Mouse (Mus musculus) kidney, embryonic 15.5 days (tissue): ENCODE data around the gene Tas2r143. TPM values are rescaled to one million over a fixed set of nuclear protein-coding genes. Genes with fewer than 3 reads are reported as not detected.

ENCODE experiments used
- ATAC-seq: fragments of 200-750 bp; cut with Nextera tagmentation; replicated peaks from 2 replicates; pipeline ENCODE4 v1.8.0; 2017; ENCODE audit warnings: moderate TSS enrichment; ENCODE audit not compliant: low FRiP score
- H3K27ac ChIP-seq: fragments of 300-500 bp; sonication (generic); 2 replicates; pipeline ENCODE4 v1.5.1; 2015; ENCODE audit warnings: mild to moderate bottlenecking, inconsistent platforms
- H3K27me3 ChIP-seq: fragments of 300-500 bp; sonication (generic); 2 replicates; pipeline ENCODE4 v1.6.1; 2015; ENCODE audit warnings: inconsistent platforms
- H3K36me3 ChIP-seq: fragments of 300-500 bp; sonication (generic); 2 replicates; pipeline ENCODE4 v1.6.1; 2015; ENCODE audit warnings: inconsistent platforms
- H3K4me1 ChIP-seq: fragments of 300-500 bp; sonication (generic); 2 replicates; pipeline ENCODE4 v1.6.1; 2015; ENCODE audit warnings: inconsistent platforms
- H3K4me2 ChIP-seq: fragments of 300-500 bp; sonication (generic); 2 replicates; pipeline ENCODE4 v1.6.1; 2015; ENCODE audit warnings: moderate library complexity, mild to moderate bottlenecking, inconsistent platforms
- H3K4me3 ChIP-seq: fragments of 300-500 bp; sonication (generic); replicated peaks from 2 replicates; pipeline ENCODE4 v1.5.1; 2015; ENCODE audit warnings: mild to moderate bottlenecking, inconsistent platforms
- H3K9ac ChIP-seq: fragments of 300-500 bp; sonication (generic); 2 replicates; pipeline ENCODE4 v1.6.1; 2015; ENCODE audit warnings: mild to moderate bottlenecking, inconsistent platforms
- H3K9me3 ChIP-seq: fragments of 300-500 bp; sonication (generic); replicated peaks from 2 replicates; pipeline ENCODE4 v1.6.1; 2016; ENCODE audit warnings: inconsistent platforms
- WGBS: fragments of 180-500 bp; shearing (Covaris S2); methylation state at CpG from one replicate; pipeline ENCODE4 v1.1.7; 2015; ENCODE audit warnings: mixed read lengths; 5-methylcytosine and 5-hydroxymethylcytosine counted together
- polyA plus RNA-seq: library from polyadenylated mRNA; unstranded; fragments of >200 nt; fragmentation: Nextera tagmentation; extraction: Ambion mirVana; gene quantifications from 2 replicates; pipeline ENCODE4 v1.2.1, GENCODE M21; 2015

Gene Tas2r143
- polyA plus RNA-seq, 1 experiment from 2014 or later: not detected

DNA sequence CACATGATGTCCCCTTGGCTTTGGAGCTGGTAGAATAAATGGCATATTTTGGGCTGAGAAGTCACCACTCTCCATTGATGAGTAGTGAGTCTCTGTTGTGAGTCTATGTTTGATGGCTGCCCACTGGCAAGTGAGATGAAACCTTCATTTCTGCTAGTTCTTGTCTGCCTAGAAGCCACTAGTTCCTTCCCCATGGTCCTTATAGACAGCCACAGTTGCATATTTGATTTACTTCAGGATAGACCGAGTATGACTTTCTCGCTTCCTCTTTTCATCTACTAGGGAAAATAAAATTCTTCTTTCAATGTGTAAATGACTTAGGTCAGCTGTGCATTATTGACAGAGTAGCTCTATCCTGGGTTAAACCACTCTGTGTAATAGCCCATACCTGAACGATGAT is 24.4 kb downstream of the Tas2r143 start:
- 87% methylated on average over 3 of the region's 3 CpGs for WGBS
- Histone ChIP-seq H3K9ac (no peak overlapping the region), H3K36me3 (no peaks in the 10 kb centered on the region), H3K4me1 (no peaks in the 10 kb centered on the region), H3K4me3 (no peak overlapping the region), H3K9me3 (no peaks in the 10 kb centered on the region), H3K4me2 (no peak overlapping the region), H3K27me3 (no peaks in the 10 kb centered on the region), H3K27ac (no peak overlapping the region)
- no peak for ATAC-seq

DNA sequence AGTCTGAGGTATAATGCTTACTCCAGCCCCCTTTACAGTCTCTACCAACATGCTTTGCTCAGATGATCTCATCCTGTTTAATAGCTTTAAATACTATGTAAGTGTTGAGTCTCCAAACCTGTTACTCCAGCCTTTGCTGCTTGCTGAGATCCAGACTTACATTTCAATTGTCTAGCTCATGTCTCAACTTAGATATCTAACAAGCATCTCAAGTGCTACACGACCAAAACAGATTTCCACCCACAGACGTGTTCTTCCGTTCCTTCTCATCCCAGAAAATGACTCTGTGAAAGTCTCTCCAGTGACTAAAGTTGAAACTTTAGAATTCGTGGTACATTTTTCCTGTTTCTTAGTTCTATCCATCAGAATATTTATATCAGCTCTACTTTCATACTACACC is 26.3 kb downstream of the Tas2r143 start:
- no peak overlapping the region for H3K27ac ChIP-seq
- H3K9ac ChIP-seq: no peak overlapping the region
- H3K4me3 ChIP-seq: no peak overlapping the region
- no peaks in the 10 kb centered on the region for H3K4me1 ChIP-seq
- 85% methylated on average over 4 of the region's 4 CpGs for WGBS
- no peaks in the 10 kb centered on the region for H3K36me3 ChIP-seq
- H3K27me3 ChIP-seq: no peaks in the 10 kb centered on the region
- H3K9me3 ChIP-seq: no peaks in the 10 kb centered on the region
- no peak overlapping the region for H3K4me2 ChIP-seq
- no peak for ATAC-seq

DNA sequence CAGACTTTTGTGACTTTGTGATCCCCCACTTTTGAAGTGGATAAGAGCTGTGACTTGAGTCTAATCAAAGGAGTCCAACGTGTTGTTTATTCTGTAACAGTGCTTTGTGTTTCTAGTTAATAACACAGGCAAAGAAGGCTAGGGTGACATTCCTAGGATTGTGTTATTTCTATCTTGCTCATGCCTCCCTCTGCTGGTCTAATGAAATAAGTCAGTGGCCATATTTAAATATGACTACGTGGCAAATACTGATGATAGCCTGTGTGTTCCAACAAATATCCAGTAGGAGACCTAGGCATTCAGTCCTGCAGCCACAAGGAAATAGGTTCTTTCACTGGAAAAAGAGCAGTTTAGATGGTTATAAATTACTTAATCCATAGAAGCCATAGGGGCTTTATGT is 33.5 kb downstream of the Tas2r143 start:
- WGBS: 65% methylated on average over 2 of the region's 2 CpGs

DNA sequence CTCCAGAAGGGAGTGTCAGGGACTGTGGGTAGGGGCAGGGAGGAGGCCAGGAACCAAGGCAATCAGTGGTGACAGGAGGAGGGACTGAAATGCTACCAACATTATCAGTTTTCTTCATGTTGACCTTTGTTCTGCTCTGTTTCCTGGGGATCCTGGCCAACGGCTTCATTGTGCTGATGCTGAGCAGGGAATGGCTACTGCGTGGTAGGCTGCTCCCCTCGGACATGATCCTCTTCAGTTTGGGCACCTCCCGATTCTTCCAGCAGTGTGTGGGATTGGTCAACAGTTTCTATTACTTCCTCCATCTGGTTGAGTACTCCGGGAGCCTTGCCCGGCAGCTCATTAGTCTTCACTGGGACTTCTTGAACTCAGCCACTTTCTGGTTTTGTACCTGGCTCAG is 34.4 kb downstream of the Tas2r143 start, which contains the start of gene Tas2r126:
Gene Tas2r126 (plus strand): TSS at position 90 of the 400 bp plus-strand sequence.
- no peak within 1 kb of the TSS for H3K4me3 ChIP-seq
- H3K4me1 ChIP-seq: no peaks in the 10 kb centered on the region
- whole genome bisulfite sequencing: 57% methylated on average over 6 of the region's 6 CpGs
- no peak within 1 kb of the TSS for H3K27ac ChIP-seq
- no peak within 1 kb of the TSS for H3K4me2 ChIP-seq
- H3K36me3 ChIP-seq: no peaks in the 10 kb centered on the region
- no peaks in the 10 kb centered on the region for H3K27me3 ChIP-seq
- no peak within 1 kb of the TSS for H3K9ac ChIP-seq
- H3K9me3 ChIP-seq: no peaks in the 10 kb centered on the region
- peak; percentile 67; the same call in 1 of the 2 replicates for ATAC-seq

More for the DNA sequence above, 33.5 kb downstream of the Tas2r143 start:
- no peaks in the 10 kb centered on the region for H3K9me3 ChIP-seq
- H3K9ac ChIP-seq: no peak overlapping the region
- no peak overlapping the region for H3K4me3 ChIP-seq
- H3K27me3 ChIP-seq: no peaks in the 10 kb centered on the region
- no peaks in the 10 kb centered on the region for H3K36me3 ChIP-seq
- ATAC-seq: no peak
- no peaks in the 10 kb centered on the region for H3K4me1 ChIP-seq
- H3K27ac ChIP-seq: no peak overlapping the region
- no peak overlapping the region for H3K4me2 ChIP-seq

DNA sequence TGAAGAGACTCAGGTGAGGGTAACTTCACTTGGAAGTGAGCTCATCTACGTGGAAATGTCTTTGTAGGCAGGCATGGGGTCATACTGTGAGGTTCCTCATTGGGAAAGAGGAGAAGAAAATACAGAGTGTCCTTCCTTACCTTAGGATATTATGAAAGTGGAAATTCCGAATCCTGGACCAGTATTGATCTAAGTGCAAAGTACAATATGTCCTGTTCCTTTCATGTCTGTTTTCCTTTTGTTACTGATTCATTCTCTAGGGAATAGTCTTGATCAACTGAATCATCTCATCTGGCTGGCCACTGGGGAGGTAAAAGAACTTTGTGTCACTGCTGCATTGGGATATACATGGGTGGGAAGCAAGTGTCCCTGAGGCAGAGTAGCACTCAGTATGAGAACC is 35.5 kb downstream of the Tas2r143 start:
- no peaks in the 10 kb centered on the region for H3K4me1 ChIP-seq

DNA sequence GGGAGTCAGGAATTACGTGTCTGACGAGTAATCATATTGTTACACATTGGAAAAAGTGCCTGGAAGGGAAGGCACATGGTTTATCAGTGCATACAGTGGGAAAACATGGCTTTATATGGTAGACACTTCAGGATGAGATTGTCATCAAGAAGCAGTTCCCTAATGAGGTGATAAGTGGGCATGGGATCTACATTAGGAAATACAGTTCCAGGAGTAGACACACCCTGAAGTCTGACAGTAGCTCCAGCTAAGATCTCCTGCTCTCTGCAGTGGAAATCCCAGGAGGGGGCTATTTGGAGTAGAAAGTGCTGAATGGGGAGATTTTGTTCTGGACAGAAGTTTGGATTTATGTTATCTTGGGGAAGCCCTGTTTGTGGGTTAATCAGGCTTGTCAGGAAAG is 41.4 kb downstream of the Tas2r143 start:
- Histone ChIP-seq H3K36me3 (no peaks in the 10 kb centered on the region), H3K4me2 (no peak overlapping the region), H3K9ac (no peak overlapping the region), H3K4me3 (no peak overlapping the region), H3K27me3 (no peaks in the 10 kb centered on the region), H3K4me1 (no peaks in the 10 kb centered on the region), H3K27ac (no peak overlapping the region), H3K9me3 (no peaks in the 10 kb centered on the region)
- WGBS: 70% methylated on average over 2 of the region's 2 CpGs
- ATAC-seq: no peak

More for the DNA sequence above, 35.5 kb downstream of the Tas2r143 start:
- no peak for ATAC-seq
- no peaks in the 10 kb centered on the region for H3K27me3 ChIP-seq
- H3K4me3 ChIP-seq: no peak overlapping the region
- no peaks in the 10 kb centered on the region for H3K9me3 ChIP-seq
- H3K36me3 ChIP-seq: no peaks in the 10 kb centered on the region
- no peak overlapping the region for H3K9ac ChIP-seq
- no peak overlapping the region for H3K27ac ChIP-seq
- H3K4me2 ChIP-seq: no peak overlapping the region
- 71% methylated on average over 2 of the region's 2 CpGs for WGBS

DNA sequence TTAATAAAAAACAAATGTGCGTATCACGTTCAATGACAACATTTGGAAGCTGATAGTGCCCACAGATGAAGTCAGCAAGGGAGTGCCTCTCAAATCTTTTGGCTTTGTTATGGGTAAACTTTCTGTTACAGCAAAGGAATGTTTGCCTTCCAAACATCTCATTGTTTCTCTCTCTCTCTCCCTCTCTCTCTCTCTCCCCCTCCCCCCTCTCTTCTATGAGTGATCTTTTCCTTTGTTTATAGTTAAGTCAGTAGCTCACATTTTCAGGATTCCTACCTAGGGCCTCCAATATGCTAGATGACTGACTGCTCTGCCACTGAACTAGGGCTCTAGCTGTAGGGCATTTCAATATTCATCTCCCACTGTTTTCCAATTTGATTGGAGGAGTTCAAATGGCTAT is 44.5 kb downstream of the Tas2r143 start:
- Histone ChIP-seq H3K4me3 (no peak overlapping the region), H3K4me2 (no peak overlapping the region), H3K9me3 (no peaks in the 10 kb centered on the region), H3K36me3 (no peaks in the 10 kb centered on the region), H3K4me1 (no peaks in the 10 kb centered on the region), H3K9ac (no peak overlapping the region), H3K27me3 (no peaks in the 10 kb centered on the region), H3K27ac (no peak overlapping the region)
- 74% methylated on average over 2 of the region's 2 CpGs for WGBS
- no peak for ATAC-seq

DNA sequence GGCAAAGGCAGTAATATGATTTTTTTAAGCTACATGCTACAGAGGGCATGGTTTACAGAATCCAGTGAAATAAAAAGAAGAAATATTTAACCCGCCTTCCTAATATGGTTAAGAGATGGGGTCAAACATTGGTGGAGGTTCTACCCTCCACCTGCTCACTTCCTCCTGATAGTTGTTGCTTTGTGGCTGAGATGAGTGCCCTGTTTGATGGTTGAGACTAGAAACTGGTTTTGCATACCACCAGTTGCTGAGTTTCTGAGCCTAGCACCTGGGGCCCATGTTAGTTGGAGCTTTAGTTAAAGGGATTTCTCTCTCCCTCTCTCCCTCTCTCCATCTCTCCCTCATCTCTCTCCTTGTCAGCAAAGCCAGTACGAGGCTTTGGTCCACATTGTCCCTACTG is 47.3 kb downstream of the Tas2r143 start:
- no peaks in the 10 kb centered on the region for H3K4me1 ChIP-seq
- no peak for ATAC-seq
- no peak overlapping the region for H3K4me2 ChIP-seq
- no peak overlapping the region for H3K4me3 ChIP-seq
- 83% methylated on average over 2 of the region's 2 CpGs for WGBS
- H3K9ac ChIP-seq: no peak overlapping the region
- no peaks in the 10 kb centered on the region for H3K9me3 ChIP-seq
- H3K27ac ChIP-seq: no peak overlapping the region
- no peaks in the 10 kb centered on the region for H3K27me3 ChIP-seq
- H3K36me3 ChIP-seq: no peaks in the 10 kb centered on the region

Other genes starting within 250 kb of the Tas2r143 start
- not detected in 2 replicates for gene Tas2r144, start 184.9 kb upstream of the Tas2r143 start, polyA plus RNA-seq
- gene Gstk1, start 154.3 kb upstream of the Tas2r143 start, polyA plus RNA-seq: 31.0 and 33.4 TPM in 2 replicates
- gene Tmem139, start 138.3 kb upstream of the Tas2r143 start, polyA plus RNA-seq: 3.0 and 3.1 TPM in 2 replicates
- gene Casp2, start 135.3 kb upstream of the Tas2r143 start, polyA plus RNA-seq: 57.0 and 60.0 TPM in 2 replicates
- 0.18 and 0.28 TPM in 2 replicates for gene Clcn1, start 113.6 kb upstream of the Tas2r143 start, polyA plus RNA-seq
- 0.24 and 0.26 TPM in 2 replicates for gene Fam131b, start 75.6 kb upstream of the Tas2r143 start, polyA plus RNA-seq
- gene Zyx, start 50.6 kb upstream of the Tas2r143 start, polyA plus RNA-seq: 102 and 127 TPM in 2 replicates
- 7.5 and 8.5 TPM in 2 replicates for gene Epha1, start 27.0 kb upstream of the Tas2r143 start, polyA plus RNA-seq
- not detected in 2 replicates for gene Tas2r135, start 5.2 kb downstream of the Tas2r143 start, polyA plus RNA-seq
- not detected in 2 replicates for gene Tas2r126, start 34.3 kb downstream of the Tas2r143 start, polyA plus RNA-seq
- not detected in 2 replicates for gene Olfr458, start 65.0 kb downstream of the Tas2r143 start, polyA plus RNA-seq
- 0.04 TPM in 1 of 2 replicates, not detected in the other for gene Olfr457, start 76.1 kb downstream of the Tas2r143 start, polyA plus RNA-seq
- gene Olfr456, start 87.0 kb downstream of the Tas2r143 start, polyA plus RNA-seq: not detected in 2 replicates
- gene Olfr455, start 147.3 kb downstream of the Tas2r143 start, polyA plus RNA-seq: not detected in 2 replicates
- not detected in 2 replicates for gene Tcaf3, start 197.5 kb downstream of the Tas2r143 start, polyA plus RNA-seq
- gene Tcaf2, start 245.0 kb downstream of the Tas2r143 start, polyA plus RNA-seq: 5.2 and 5.8 TPM in 2 replicates